Mouse (Mus musculus): ENCODE results near the gene Mlxip.

Mlxip gene

DNA sequence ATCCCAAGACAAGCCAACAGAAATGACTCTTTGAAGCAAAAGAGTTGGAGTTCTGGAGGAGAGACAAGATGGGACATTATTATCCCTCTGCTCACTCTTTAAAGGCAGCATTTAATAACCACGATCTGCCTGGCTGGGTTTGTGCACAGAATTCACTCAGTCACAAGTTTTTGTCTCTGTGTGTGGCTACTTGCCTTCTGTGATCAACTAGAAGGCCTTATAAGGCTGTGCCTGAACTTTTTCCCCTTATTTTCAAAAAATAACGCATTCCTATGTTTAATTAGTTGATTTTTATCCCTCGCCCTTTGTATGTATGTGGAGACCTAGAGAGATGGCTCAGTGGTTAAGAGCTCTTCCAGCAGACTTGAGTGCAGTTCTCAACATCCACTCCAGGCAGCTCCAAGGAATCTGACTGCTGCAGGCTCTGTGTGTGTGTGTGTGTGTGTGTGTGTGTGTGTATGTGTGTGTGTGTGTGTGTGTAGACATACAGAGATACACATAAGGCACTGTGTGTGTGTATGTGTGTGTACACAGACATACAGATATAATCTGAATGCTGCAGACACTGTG is 37.8 kb downstream of the Mlxip start:
- no peak for DNase-seq (ENCODE audit: low read depth)

DNA sequence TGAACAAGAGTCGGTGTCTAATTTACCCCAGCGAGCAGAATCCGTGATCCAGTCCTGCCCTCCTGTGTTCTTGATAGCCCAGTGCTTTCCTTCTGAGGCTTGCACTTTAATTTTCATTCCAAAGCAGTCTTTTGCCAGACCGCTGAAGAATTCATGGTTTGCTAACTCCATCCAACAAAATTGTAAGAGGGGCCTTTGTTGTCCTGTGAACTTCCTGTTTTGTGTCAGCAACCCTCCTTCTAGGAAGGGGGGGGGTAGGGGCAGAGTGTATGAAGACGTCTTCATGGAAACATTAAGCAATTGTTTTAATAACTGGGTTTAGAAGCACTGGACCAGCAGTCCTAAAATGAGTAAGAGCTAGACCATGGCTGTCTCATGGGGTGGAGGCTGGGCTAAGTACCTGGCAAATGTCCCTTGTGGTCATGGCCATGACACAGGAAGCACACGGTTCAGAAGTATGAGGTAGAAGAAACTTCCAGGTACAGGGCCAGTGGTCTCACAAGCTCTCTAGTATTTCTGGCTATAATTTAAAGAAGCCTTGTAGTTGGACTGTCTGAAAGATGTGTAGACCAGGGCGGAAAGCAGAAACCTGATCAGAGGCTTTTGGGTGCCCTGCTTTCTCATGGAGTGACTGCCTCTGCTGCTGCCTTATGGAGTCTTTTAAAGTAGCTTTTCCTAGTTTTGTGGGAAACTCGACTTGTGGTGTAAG is 41.6 kb downstream of the Mlxip start:
- no peak for DNase-seq (ENCODE audit: low read depth)

DNA sequence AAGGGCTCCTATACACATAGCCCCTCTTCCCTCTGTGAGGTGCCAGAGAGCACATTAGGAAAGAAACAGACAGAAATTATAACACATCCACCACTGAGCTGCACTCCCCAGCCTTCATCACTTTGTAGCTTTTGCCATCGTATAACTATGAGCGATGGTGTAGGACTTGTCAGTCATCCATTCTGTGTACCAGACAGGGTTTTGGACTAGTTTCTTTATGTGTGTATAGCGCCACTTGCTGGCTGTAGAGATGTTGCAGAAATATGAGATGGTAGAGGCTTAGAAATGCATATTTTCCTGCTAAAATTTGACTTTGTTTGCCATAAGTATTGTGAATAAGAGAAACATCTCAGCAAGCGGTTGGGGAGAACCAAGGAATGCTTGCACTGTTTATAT is 42.2 kb downstream of the Mlxip start:
- peak; percentile 55 for DNase-seq (ENCODE audit: low read depth)

DNA sequence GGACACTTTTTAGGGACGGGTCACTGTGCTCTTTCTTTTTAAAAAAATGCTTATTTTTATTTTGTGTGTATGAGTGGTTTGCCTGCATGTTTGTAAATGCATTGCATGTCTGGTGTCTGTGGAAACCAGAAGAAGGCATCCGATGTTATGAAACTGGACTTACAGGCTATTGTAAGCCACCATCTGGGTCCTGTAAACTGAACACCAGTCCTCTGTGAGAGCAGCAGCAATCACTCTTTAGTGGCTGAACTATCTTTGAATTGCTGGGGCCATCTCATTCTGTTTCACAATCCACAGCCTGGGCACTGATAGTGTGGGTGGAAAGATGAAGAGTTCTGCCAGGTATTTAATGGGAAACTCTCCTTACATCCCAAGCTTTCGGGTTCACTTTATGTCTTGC is 43.8 kb downstream of the Mlxip start:
- no peak for DNase-seq (ENCODE audit: low read depth)

DNA sequence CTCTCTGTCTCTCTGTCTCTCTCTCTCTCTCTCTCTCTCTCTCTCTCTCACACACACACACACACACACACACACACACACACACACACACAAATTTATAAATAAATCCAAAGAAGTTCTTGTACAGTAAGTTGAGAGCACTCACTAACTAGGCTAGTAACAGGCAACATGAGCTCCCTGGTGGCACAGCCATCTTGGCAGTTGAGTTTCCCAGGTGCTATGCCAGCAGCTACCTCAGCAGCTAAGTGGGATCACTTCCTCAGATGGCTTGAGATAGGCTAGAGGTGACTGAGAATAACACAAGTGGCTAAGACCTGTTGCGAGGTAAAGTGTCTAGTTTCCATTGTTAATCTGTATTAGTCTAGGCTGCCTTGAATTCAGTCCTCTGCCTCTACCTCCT is 44.7 kb downstream of the Mlxip start:
- no peak for DNase-seq (ENCODE audit: low read depth)

DNA sequence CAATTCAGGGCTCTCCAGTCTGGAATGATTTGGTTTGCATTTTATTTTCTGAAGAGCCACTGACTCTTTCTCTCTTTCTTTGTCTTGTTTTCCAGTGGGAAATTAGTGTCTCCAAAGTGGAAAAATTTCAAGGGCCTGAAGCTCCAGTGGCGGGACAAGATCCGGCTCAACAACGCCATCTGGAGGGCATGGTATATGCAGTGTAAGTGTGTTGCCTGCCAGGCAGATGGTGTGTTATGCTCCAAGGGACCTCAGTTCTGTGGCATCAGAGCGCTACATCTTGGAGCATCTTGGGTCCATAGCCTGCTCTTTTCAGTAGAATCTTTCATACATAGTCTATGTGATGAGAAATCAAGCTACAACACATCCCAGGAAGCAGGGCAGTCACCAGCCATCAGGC is 45.3 kb downstream of the Mlxip start:
- no peak for DNase-seq (ENCODE audit: low read depth)

DNA sequence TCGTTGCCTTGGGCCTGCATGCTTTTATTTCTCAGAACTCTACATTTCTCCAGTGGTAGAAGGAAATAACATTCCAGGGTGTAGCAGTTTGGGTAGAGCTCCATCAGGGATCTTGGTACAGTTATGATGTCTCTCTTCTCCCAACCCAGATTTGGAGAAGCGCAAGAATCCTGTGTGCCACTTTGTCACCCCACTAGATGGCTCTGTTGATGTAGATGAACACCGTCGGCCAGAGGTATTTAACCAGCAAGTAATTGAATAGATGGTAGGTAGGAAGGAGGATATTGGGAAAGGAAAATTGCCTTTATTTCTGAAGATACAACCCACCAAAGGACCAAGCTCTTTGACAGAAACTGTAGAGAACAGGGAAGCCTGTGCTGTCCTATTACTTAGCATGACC is 46.1 kb downstream of the Mlxip start:
- no peak for DNase-seq (ENCODE audit: low read depth)

DNA sequence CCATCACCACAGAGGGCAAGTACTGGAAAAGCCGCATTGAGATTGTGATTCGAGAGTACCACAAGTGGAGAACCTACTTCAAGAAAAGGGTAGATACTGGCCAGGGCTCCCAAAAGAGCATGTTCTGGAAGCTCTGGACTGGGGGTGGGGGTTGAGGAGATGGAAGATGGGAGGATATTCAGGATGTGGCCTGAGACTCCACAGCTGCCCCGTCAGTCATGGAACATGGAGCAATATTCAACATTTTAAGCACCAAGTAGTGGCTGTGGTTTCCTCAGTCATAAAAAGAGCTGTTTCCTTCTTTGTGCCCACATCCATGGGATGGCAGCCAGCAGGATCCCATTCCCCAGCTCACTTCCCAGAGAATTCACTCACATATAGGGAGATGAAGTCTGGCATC is 47.7 kb downstream of the Mlxip start:
- no peak for DNase-seq (ENCODE audit: low read depth)

DNA sequence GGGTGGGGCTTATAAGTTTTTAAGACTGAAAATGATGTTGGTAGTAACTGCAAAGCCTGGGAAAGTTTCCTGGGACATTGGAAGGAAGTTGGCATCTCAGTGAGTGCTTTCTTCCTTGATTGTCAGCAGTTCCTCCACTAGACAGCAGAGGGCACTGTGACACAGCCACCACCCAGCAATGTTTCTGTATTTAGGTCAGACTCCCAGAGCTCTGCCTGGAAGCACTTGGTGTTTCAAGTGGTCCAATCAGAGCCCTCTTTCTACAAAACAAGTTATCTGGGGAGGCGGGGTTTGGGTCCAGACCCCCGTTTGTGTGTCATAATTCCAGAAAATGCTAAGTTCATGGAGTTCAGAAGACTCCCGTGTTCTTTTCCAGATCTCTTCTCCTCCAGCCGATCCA is 49.5 kb downstream of the Mlxip start:
- no peak for DNase-seq (ENCODE audit: low read depth)

DNA sequence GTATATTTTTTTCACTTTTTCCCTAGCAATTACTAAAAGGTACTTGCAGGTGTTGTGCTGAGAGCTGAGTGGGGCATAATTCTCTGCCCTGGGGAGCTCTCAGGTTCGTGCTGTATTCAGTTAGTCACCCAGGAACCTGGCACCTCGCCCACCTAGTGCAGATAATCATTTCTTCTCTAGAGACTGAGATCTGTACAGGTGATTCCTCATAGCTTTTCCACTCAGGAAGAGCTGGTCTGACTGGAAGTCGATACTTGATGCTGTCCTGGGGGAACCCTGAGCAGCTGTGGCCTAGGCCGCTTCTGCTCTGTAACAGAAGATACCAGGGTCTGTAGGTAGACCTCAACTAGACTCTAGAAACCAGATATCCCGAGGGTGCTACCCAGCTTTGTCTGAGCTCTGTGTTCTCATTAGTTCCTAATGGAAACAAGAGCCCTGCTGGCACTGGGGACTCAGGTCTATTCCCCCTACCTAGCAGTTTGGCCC is 50.3 kb downstream of the Mlxip start:
- no peak for DNase-seq (ENCODE audit: low read depth)

DNA sequence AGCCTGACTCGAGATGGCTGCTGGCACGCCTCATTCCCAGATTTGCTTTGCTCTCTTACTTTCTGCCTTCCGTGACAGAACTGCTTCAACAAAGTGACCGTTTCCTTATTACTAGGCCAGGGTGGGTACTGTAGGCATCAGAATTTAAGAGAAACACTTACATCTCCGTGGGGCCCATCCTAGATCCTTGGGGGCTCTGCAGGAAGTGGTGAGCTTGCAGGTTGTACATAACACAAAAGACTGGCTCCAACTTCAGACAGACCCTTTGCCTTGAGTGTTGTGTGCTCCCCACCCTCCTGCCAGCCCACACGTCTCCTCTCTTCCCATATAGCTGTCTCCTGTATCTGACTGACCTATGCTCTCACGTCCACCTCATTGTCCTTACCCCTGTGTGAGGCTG is 57.3 kb downstream of the Mlxip start:
- DNase-seq (ENCODE audit: low read depth): no peak

DNA sequence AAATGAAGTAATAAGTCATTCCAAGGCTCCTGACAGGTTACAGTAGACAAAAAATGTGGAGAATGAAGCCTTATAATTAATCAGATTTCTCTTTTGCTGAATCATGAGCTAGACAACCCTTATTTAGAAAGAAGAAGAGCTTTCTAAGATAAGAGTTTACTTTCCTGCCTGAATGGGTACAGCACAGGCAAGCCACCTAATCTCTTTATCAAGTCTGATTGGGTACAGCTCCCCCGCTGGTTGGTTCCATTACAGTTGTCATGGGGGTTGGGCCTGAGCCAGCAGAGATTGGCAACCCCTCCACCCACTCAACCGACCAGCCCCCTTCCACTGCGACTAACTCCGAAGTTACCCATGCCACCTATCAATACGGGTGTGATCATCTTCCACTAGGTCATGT is 66.8 kb downstream of the Mlxip start:
- DNase-seq (ENCODE audit: low read depth): no peak

DNA sequence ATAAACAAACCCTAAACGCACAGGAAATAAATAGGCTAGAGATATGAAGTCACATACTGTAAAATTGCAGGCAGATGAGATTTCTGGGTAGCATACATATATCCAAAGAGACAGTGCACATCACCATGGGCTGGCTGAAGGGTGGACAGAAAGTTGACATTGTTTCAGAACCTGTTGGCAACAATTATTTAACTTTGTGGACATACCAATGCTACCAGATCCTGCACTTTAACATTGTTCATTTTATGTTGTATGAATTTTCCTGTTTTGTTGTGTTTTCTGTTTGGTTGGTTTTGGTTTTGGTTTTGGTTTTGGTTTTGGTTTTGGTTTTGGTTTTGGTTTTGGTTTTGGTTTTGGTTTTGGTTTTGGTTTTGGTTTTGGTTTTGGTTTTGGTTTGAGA is 70.0 kb downstream of the Mlxip start:
- DNase-seq (ENCODE audit: low read depth): no peak

DNA sequence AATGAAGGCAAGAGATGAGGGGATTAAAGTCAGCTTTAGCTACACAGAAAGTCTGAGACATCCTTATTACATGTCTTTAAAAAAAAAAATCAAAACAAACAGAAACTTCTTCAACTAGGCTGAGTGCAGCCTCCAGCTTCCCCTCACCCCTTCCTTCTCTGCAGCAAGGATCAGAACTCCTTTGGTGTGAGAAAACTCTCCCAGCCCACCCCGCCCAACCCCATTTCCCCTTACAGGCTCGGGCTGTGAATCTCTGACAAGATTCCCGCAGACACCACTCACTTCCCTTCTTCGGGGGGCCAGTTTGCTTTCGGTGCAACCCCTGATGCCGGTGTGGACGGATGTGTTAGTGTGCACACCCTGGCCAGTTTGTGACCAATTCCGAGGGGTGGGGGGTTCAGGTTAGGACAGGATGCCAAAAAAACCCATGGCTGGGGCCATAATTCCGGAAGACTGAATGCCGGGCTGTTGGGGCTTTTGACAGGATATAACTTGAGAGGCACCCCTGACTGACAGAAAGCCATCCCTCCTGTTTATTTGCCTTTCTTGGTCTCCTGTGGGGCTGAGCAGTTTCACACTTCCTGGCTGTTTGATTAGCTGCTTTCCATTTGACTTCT is 76.3 kb downstream of the Mlxip start:
- peak; percentile 20 for DNase-seq (ENCODE audit: low read depth)

DNA sequence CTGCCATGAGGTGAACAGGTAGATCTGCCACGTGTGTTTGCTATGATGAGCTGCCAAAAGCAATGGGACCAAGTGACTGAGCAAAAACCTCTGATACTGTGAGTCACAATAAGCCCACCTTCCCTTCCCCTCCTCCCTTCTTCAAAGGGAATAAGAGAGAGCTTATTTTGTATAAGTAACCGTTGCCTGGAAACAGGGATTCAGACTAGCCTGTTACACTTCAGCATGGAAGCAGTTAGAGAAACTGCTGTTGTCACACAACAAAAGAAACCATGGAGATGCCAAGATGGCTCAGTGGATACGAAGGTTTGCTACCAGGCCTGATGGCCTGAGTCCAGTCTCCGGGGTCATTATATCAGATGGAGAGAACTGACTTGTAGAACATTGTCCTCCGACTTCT is 79.2 kb downstream of the Mlxip start:
- no peak for DNase-seq (ENCODE audit: low read depth)

DNA sequence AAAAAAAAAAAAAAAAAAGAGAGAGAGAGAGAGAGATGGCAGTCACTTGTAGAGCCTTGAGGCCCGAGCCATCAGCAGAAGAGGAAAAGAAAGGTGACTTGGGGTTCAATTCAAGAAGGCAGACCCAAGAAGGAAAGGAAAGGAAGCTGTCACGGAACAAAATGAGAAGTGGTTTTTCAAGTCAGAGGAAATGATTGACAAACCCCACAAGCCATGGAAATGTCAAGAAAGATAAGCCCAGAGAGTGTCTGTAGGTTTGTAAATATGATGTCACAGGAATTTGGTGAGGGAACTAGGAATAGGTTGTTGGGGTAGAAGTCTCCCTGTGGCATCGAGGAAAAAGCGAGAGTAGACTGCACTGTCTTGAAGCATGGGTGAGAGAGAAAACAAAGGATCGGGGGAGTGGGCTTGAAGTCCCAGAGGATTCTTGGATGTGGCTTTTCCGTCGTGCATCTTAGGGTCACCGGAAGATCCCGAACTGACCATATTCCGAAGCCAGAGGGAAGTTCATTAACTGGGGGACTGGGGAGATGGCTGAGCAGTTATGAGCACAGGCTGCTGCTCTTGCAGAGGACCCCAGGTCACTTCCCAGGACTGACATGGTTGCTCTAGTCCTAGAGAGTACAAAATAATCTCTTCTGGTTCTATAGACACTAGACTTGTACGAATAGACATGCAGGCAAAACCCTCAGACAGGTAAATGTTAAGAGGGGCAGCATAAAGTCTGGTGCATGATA is 93.2 kb downstream of the Mlxip start:
- no peak for DNase-seq (ENCODE audit: low read depth)

DNA sequence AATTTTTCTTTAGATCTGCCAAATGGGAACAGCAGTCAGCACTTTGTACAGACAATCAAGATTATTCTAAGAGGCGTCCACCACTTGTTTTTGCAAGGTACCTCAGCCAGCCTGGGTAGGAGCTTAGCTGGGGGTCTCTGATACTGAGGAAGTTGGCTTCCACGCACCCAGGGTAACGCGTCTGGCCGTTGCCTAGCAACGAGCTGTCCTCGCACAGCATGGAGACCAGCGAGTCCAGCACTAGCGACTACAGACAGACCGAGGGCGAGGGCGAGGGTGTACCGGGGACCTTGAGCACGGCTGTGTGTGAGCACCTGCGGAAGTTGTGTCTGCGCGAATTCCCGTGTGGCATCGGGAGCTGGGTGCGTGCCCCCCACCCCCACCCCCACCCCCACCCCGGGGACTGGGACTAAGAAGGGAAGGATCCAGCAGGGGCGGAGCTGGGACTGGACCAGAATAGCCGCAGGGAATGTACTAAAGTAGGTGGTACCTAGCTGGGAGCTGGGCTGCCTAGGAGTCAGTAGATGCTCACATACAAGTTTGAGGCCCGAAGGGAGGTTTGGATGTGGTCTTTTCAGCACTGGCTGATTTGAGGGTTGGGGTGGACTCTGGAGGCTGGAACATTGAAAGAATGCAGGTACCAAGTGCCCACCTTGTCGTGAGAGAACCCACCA is 94.7 kb downstream of the Mlxip start, which contains the start of the genes Lrrc43 and Il31:
Gene Lrrc43, plus strand, starts transcription at position 194 of the 674 bp plus-strand sequence.
Gene Il31, minus strand, starts transcription at position 378 of the 674 bp plus-strand sequence.
- DNase-seq (ENCODE audit: low read depth): no peak

DNA sequence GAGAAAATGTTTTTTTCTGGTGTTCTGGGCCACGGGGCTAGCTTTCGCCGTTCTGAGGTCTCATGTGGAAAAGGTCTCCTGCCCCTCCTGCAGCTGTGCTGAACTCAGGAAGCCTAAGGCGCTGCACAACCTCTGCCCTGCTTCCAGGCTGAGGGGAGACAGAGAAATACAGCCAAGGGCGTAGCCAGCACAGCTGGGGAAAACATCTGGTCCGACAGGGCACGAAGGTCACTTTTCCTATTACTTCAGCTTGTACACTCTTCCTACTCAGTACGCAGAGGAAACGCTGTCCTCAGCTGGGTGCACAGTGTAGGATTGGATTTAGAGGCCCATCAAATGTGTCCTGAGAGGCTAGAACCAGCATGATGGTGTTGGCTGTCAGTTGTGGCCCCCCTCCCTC is 95.3 kb downstream of the Mlxip start:
- DNase-seq (ENCODE audit: low read depth): no peak

DNA sequence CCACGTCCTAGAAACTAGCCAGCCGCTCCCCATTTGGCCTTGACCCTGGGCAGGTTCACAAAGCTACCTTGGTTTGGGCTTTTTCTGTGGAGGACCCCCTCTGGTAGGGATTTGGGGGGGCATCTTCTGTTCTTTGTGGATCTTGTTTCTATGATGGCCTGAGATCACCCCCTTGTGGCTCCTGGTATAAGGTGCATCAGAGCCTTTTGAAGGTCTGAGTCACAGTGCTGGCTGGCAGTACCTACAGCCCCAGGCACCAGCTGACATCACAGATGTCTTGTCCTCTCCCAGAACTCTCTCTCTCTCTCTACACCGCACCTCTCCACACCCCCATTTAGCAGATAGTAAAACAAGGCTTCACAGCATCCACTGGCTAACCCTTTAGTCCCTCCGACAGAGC is 105.1 kb downstream of the Mlxip start:
- no peak for DNase-seq (ENCODE audit: low read depth)

DNA sequence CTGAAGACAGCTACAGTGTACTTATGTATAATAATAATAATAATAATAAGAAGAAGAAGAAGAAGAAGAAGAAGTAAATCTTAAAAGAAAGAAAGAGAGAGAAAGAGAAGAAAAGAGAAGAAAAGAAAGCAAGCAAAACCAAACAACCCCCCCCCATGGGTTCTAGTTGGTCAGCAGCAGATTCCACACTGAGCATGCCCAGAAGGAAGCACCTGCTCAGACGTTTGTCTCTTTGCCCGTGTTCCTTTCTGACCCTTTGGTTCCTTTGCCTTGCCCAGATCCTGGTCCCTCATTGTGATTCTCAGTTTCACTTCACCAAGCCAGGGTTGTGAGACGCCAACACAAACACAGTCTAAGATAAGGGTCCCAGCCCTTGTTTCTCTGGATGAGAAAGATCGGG is 107.4 kb downstream of the Mlxip start:
- no peak for DNase-seq (ENCODE audit: low read depth)
